Mouse (Mus musculus): Measurements from ENCODE around the gene Cyp2b10. TPM values are rescaled to one million over a fixed set of nuclear protein-coding genes. Genes with fewer than 3 reads are reported as not detected.
A peak's percentile ranks its signal among the peaks of the same experiment; 100 is the strongest.
"Not testable (repeated sequence)": the region's sequence is repeated elsewhere in the genome, so short reads cannot be mapped to it uniquely, and the experiment has no call there.

Gene Cyp2b10
- polyA plus RNA-seq (2012; rRNA removed): 0.77 and 14.7 TPM in 2 replicates

DNA sequence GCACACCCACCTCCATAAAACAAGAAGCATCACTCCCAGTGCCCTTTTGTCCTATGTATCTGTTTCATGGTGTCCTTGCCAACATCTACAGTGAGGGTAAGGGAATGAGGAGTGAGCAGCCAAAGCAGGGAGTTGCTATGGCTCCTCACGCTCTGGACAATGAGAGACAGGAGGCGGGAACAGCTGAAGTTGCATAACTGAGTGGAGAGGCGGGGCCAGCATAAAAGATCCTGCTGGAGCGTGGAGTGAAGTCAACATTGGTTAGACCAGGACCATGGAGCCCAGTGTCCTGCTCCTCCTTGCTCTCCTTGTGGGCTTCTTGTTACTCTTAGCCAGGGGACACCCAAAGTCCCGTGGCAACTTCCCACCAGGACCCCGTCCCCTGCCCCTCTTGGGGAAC lies at the start of gene Cyp2b10:
Cyp2b10 (plus strand) TSS at position 210 of the 400 bp plus-strand sequence.
- DNase-seq (ENCODE audit: low read depth, low spot score): no peak
- 68% methylated on average over 6 of the region's 6 CpGs for WGBS

DNA sequence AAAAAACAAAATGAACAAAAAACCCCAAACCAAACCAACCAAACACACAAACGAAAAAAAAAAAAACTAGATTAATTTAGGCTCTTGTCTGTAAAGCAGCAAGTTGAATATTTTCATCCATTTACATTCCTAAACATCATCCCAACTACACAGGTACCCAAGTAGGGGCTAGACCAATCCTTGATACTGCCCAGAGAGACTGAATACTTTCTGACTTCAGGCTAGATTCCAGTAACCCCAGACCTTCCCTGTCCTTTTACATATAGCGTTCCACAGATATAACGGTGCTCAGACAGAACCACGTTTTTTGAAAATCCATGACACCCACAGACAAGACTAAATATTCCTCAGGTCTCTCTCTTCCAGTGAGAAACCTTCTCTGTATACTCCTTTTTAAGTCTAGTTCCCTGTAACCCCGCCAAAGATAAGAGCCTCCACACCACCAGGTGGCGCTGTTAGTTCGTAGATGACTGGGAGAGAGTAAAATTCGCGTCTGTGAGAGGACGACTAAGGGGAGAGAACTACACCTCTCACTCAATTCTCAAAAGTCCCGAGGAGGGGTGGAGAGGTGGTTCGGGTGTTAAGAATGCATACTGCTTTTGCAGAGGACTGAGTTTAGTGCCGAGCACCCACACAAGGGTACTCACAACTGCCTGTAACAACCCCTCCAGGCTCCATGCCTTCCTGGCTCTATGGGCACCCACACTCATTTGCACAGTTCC lies 49.5 kb upstream of the Cyp2b10 start:
- WGBS: 14% methylated on average over 13 of the region's 13 CpGs
- peak; percentile 96 for DNase-seq (ENCODE audit: low read depth, low spot score)

DNA sequence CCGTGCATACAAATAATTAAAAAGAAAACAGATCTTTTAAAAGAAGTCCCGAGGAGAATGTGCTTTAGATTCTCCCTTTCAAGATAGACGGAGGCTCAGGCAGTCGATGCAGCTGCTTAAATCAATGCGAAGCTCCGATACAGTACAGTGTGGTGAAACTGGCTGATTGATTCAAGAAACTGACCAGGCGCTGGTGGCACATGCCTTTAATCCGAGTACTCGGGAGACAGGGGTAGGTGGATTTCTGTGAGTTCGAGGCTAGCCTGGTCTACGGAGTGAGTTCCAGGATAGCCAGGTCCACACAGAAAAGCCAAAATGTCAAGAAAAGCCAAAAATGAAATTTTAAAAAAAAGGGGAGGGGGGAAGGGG lies 49.0 kb upstream of the Cyp2b10 start:
- 33% methylated on average over 11 of the region's 11 CpGs for WGBS
- DNase-seq (ENCODE audit: low read depth, low spot score): no peak

DNA sequence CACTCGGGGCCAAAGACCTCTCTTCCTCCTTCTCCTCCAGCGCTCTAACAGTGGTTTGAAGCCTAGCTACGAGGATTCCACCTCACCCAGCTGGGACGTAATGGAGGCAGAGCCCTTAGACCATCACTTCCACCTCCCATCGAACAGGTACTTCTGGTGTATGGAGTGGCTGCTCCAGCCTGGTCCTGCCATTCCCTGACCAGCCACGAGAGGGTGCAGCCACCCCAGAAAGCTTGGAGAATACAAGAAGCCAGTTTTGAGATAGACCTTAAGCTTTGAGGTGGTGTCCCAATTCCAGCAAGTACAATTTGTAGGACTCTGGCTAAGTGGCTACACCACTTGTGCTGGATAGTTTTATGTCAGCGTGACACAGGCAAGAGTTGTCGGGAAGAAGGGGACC lies 42.3 kb upstream of the Cyp2b10 start:
- no peak for DNase-seq (ENCODE audit: low read depth, low spot score)
- WGBS: 29% methylated on average over 8 of the region's 8 CpGs

DNA sequence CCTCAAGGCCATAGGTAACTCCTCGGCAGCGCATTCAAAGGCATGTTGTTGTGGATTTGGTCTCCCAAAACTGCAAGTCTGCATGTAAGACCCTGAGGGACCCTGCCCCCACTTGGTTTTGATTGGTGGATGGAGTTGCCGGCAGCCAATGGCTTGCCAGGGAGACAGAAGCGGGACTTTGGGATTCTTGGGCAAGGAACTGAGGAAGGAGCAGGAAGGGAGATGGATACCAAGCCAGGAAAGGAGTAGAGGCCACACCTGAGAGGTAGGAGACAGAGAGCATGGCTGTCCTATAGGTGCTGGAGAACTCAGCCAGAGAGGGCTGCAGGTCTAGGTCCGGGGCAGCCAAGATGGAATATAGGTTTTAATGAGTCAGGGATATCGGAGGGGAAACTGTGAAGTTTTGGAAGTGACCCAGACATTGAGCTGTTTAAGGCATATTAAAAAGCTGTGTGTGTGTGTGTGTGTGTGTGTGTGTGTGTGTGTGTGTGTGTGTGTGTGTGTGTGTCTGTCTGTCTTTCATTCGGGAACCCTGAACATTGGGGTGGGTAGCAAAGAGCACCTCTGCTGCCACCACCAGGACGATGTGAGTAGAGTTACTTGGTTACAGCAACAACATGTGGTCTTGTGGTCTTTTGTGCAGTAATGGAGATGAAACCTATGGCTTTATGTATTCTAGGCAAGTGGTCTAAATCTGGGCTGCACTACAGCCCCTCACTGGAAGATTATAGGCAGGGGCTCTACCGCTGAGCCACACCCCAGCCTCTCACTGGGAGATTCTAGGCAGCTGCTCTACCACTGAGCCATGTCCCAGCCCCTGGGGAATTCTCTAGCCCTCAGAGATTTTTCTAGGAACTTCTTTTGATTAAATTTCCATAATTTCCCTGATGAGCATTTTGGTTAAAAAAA lies 37.2 kb upstream of the Cyp2b10 start:
- DNase-seq (ENCODE audit: low read depth, low spot score): no peak
- 35% methylated on average over 9 of the region's 9 CpGs for WGBS

DNA sequence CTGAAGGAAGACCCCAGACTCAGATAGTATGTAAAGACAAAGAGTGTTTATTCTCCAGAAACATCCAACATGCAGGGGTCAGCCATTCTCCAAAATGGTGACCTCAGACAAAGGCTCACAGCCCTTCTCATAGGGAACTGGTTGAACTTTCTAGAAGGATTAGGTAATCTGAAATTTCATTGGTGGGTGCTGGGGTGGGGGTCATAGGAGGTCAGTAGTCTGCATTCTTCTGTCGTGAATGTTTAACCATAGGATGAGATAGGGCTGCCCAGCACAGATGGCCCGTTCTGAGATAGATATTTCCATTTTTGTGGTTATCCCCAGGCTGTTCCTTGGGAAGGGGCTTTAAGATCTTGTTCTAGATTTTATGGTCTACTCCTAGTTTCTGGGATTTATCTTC lies 35.1 kb upstream of the Cyp2b10 start:
- no peak for DNase-seq (ENCODE audit: low read depth, low spot score)
- 33% methylated on average over 2 of the region's 2 CpGs for WGBS

DNA sequence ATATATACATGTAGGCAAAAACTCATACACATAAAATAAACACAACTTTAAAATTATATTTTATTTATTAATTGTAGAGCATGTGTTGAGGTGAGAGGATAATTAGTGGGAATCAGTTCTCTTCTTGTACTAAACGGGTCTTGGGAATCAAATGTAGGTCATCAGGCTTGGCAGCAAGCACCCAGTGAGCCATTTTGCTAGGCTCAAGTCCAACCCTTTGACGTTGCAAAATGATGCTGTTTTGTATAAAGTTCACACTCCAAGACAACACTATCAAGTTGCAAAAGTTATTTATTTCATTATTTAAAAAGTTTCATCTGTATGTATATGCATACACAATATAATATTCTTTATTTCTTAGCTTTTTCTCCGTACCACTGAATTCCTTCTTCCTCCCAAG lies 33.7 kb upstream of the Cyp2b10 start:
- WGBS: 62% methylated on average over 3 of the region's 3 CpGs
- no peak for DNase-seq (ENCODE audit: low read depth, low spot score)

DNA sequence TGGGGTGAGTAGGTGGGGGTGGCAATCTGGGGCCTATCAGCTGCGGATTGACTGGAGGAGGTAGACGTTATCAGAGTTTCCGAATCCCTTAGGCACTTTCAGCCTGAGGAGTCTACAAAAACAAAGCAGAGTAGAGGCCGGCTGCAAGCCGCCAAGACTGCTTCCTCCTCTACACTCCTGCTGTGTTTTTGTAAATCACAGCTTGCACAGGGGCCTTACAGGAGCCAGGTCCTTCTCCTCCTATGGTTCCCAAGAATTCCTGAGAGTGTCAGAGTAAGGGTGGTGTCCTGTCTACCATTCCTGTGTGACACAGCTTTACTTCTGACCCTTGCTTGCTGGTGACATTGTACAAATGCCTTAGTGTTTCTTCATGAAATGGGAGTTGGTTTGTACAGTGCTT lies 32.6 kb upstream of the Cyp2b10 start:
- no peak for DNase-seq (ENCODE audit: low read depth, low spot score)
- whole genome bisulfite sequencing: 68% methylated on average over 5 of the region's 5 CpGs

DNA sequence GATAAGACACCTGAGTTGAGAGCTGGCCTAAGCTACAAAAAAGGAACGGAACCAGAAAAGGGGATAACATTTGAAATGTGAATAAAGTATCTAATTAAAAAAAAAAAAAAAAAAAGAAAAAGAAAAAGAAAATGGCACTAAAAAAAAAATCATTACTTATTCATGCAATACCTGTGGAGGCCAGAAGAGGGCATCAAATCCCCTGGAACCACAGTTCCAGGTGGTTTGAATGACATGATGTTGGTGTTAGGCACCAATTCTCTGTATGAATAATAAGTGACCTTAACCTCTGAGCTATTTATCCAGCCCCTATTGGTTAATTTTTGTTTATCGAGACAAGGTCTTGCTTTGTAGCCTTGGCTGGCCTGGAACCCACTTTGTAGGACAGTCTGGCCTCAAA lies 27.6 kb upstream of the Cyp2b10 start:
- DNase-seq (ENCODE audit: low read depth, low spot score): no peak
- 78% methylated on average over 2 of the region's 2 CpGs for WGBS

DNA sequence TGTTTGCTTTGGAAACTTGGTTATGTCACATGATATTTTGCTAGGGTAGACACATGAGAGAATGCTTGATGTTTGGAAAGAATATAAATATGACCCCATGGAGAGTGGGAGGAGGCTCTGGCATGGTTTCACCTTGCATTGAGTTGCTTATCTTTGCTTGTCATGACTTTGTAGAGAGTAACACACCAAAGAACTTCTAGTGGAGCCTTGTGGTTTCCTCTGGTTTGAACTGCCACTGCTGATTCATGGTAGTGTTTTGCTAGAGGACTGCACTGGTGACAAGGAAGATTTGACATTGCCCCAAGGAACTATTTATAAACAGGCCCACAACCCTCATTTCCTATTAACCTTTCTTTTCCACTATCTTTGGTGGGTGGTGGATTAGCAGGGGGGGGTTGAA lies 24.8 kb upstream of the Cyp2b10 start:
- no peak for DNase-seq (ENCODE audit: low read depth, low spot score)

DNA sequence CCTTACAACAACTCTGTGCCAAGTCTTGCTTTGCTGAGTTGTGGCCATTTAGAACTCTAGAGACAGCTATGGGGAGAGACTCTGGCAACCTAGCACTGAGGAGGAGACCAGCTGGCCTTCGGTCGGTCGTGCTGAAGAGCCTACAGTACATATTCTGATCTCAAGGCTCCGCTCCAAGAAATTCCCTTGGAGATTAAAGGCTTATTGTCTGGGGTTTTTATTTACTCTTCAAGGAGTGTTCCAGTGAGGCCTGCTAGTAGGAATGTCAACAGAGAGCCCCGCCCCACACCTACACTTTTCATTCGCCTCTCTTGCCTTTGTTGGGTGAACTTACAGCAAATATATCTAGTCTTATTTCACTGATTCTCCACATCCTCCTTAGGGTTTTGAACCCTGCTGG lies 18.7 kb upstream of the Cyp2b10 start:
- 15% methylated on average over 6 of the region's 6 CpGs for WGBS
- DNase-seq (ENCODE audit: low read depth, low spot score): peak; percentile 74

DNA sequence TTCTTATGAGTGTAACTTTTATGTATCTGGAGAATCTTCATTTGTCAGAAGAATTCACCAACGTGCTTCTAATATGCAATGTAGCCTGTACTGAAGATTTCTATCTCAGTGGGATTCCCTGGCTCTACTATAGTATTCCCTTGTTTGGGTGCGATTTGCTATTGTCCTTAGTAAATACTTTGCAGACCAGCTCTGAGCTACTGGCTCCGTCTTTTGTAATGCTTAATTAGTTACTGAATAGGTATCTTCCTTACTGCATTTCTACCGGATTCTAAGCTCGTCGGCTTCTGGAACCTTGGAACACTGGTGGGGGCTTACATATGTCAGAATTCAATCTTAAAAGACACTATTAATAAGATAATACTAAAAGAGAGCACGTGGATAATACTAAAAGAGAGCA lies 16.7 kb upstream of the Cyp2b10 start:
- DNase-seq (ENCODE audit: low read depth, low spot score): not testable (repeated sequence)
- WGBS: 54% methylated on average over 7 of the region's 7 CpGs

DNA sequence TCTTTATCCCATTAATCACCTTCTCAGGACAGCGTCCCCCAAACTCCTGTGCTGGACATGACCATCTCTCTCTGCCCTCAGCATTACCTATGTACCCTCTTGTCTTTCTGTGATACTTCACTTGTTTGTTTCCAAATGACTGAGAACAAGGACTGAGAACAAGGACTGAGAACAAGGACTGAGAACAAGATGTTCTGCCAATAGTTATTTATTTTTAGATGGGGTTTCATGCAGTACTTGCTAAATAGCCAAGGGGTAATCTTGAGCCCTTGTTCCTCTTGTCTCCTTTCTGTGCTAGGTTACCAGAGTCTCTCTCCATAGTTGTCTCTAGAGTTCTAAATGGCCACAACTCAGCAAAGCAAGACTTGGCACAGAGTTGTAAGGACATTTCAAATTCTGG lies 13.1 kb upstream of the Cyp2b10 start:
- WGBS: 88% methylated on average over 1 of the region's 1 CpGs
- no peak for DNase-seq (ENCODE audit: low read depth, low spot score)

DNA sequence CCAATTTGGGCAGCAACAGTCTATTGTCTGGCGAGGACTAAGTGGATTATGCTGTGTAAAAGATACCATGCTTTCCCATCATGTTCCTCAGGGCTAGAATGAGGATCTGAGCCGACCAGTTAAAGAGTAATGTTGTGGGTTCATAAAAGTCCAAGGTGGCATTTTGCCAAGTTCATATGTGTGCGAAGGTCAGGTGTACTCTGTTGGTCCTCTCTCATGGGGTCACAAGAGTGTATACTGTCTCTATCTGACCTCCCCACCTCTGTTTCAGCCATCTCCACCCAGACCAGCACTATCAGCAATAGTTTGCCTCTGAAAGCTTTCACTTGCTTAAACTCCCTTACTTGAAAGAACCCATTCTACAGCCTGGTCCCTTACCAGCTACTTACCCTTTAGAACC lies 9.7 kb upstream of the Cyp2b10 start:
- DNase-seq (ENCODE audit: low read depth, low spot score): no peak
- 32% methylated on average over 3 of the region's 3 CpGs for WGBS

DNA sequence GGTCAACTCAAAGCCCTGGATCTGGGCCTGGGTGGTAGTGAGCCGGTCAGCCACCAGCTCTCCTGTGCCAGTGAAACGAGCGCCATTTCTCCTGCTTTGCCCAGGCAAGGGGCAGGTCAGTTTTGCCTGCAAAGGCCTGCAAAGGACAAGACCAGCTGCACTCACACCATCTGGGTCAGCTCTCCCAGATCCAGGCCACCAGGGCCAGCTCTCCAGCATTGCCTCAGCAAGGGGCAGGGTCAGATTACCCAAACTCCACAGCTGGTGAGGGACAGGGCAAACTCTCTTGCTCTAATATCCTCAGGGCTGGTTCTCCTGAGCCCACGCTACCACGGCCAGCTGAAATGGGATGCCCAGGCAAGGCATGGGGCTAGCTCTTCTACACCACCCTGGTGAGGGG lies 4.3 kb upstream of the Cyp2b10 start:
- 81% methylated on average over 5 of the region's 5 CpGs for WGBS
- DNase-seq (ENCODE audit: low read depth, low spot score): no peak

DNA sequence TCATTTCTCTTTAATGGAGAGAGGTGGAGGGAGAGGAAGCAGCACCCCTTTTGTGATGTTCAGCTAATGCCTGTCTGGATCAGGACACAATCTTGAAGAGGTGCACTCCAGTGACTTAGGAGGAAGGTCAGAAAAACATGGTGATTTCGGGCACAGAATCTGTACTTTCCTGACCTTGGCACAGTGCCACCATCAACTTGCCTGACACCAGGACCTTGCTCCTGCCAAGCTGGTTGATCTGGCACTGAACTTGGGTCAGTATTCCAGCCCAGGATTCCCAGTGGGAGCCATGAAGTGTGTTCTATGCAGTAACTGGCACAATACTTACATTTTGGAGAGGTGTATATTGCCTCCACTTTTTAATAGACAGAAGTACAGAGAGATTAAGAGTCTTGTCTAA lies 2.3 kb upstream of the Cyp2b10 start:
- WGBS: 29% methylated on average over 1 of the region's 1 CpGs
- DNase-seq (ENCODE audit: low read depth, low spot score): no peak

DNA sequence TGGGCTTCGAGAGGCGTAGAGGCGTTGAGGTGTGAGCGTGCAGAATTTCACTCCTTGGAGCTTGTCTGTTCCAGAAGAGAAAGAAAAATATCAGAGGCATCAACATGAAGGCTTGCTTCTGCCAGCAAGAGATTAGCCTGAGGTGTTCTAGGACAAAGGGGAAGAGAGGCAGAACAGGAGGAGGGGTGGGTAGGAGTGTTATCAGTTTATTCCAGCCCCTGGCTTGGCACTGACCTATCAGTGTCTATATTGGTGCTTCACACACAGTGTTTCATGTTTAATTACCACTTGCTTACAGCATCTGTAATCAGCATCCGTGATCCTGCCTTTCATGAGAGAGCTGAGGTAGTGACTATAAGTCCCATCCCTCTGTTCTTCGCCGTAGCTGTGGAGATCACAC lies 644 bp downstream of the Cyp2b10 start:
- WGBS: 87% methylated on average over 7 of the region's 7 CpGs
- DNase-seq (ENCODE audit: low read depth, low spot score): no peak

DNA sequence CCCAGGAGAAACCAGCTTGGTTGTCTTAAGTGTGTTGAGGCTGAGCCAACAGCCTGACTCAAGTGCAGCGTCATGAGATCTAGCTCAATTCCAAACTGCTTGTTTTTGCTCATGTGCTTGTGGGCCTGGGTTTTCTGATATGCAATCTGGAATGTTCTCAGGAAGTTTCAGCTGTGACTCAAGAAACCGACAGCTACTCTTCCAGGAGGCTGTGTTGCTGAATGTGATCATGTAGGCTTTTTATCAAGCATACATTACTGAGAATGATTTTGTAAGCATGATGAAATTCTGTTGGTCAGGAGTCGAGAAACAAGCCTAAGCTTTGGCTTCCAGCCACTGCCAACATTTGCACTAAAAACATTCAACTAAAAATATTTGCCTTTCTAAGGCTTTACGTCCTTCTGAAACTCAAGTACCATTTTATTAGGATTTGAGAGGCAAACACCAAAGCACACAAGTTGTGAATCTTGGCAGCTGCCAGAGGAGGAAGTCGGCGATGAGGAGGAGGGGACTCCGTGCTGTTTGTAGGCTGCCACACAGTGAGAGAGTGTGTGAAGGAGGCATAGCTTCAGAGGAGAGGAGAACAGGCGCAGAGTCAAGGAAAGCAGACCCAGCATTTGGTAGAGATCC lies 4.8 kb downstream of the Cyp2b10 start:
- DNase-seq (ENCODE audit: low read depth, low spot score): no peak
- 15% methylated on average over 8 of the region's 8 CpGs for WGBS

DNA sequence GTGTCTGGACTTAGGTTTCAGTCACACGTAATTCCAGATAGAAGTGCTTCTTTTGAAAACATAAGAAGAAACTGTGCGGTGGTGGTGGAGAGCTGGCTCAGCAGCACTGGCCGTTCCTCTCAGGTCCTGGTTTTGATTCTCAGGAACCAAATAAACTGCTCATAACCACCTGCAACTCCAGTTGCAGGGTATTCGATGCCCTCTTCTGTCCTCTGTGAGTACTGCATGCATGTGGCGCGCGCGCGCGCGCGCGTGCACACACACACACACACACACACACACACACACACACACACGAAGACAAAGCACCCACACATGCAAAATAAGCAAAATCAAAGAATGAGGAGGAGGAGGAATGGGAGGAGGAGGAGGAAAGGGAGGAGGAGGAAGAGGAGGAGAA lies 5.7 kb downstream of the Cyp2b10 start:
- WGBS: 68% methylated on average over 14 of the region's 14 CpGs
- no peak for DNase-seq (ENCODE audit: low read depth, low spot score)

DNA sequence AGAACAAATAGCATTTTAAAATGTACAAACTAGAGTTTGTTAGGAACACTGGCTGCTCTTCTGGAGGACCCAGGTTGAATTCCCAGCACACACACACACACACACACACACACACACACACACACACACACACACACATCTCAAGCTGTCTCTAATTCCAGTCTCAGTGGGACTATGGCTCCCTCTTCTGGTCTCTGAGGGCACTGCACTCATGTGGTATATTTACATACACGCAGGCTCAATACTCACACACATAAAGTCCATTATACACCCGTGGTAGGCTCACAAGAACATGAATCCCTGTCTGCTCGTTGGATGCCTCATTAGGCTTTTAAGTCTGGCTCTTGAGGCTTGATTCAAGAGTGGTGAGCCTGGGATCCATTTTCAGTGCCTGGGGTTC lies 6.6 kb downstream of the Cyp2b10 start:
- 43% methylated on average over 3 of the region's 3 CpGs for WGBS
- DNase-seq (ENCODE audit: low read depth, low spot score): no peak

DNA sequence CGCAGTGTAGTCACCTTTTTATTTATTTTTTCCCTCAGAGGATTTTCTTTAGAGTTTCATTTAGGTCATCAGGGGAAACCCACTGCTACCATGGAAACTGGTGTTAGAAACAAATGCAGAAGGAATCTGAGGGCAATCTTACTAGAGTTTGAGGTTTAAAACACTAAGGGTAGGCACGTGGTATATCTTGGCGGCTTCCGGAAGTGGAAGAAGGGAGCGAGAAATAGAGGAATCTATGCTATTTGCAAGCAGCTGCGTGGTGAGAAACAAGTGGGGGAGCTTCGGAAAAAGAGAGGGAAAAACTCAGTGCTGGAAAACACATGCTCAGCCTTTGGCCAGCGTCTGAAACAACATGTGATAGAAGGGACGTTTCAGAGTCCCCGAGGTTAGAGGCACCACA lies 7.1 kb downstream of the Cyp2b10 start:
- 76% methylated on average over 10 of the region's 10 CpGs for WGBS

More for the DNA sequence above, 7.1 kb downstream of the Cyp2b10 start:
- no peak for DNase-seq (ENCODE audit: low read depth, low spot score)

Measured in large intestine, adult 2 months (tissue).